ENCODE assay signal across 8 mouse cellular contexts in genomic region chr14:120831847-120832613, GRCm38 (mm10).
DNase-seq lines count a peak whose midpoint lies in the region; ATAC-seq and TF ChIP-seq lines count a peak whose summit lies in the region.

No protein-coding gene starts in this region.

- H3K27me3 ChIP-seq in C2C12 (ENCODE audit: control insufficient read depth, insufficient read depth, insufficient read length) = no peaks in the 10 kb centered on the region
- H3K27me3 ChIP-seq in erythroblast, embryonic 14.5 days (ENCODE audit: control insufficient read depth) = no peaks in the 10 kb centered on the region
- no peaks in the 10 kb centered on the region for H3K27me3 ChIP-seq in heart, embryonic 13.5 days (replicated peaks)
- no peaks in the 10 kb centered on the region for H3K27me3 ChIP-seq in liver, embryonic 12.5 days (replicated peaks)
- no peaks in the 10 kb centered on the region for H3K27me3 ChIP-seq in stomach, embryonic 15.5 days (replicated peaks)

- H3K4me3 ChIP-seq in C2C12 (ENCODE audit: insufficient read depth, poor library complexity, severe bottlenecking) = peak overlapping the region; percentile 19
- H3K4me3 ChIP-seq in erythroblast, embryonic 14.5 days (replicated peaks) = peak overlapping the region; percentile 41
- H3K4me3 ChIP-seq in heart, embryonic 13.5 days = peak overlapping the region; percentile 41
- peak overlapping the region; percentile 44 for H3K4me3 ChIP-seq in liver, embryonic 12.5 days
- peak overlapping the region; percentile 35 for H3K4me3 ChIP-seq in stomach, embryonic 15.5 days (replicated peaks)

- 6% methylated on average over 23 of the region's 23 CpGs for WGBS in heart, embryonic 13.5 days
- WGBS in liver, embryonic 12.5 days (ENCODE audit: insufficient replicate concordance) = 5% methylated on average over 23 of the region's 23 CpGs
- 1% methylated on average over 23 of the region's 23 CpGs for WGBS in stomach, embryonic 15.5 days

- H3K9ac ChIP-seq in heart, embryonic 13.5 days = peak overlapping the region; percentile 72
- peak overlapping the region; percentile 17; the same call in 1 of the 2 replicates for H3K9ac ChIP-seq in liver, embryonic 12.5 days
- no peak overlapping the region for H3K9ac ChIP-seq in stomach, embryonic 15.5 days

- H3K79me2 ChIP-seq in C2C12 (ENCODE audit: control insufficient read depth, insufficient read depth) = no peaks in the 10 kb centered on the region

- H3K4me1 ChIP-seq in erythroblast, embryonic 14.5 days (ENCODE audit: control insufficient read depth) = peaks cover 6% of the 10 kb centered on the region
- peaks cover 24% of the 10 kb centered on the region for H3K4me1 ChIP-seq in heart, embryonic 13.5 days
- H3K4me1 ChIP-seq in liver, embryonic 12.5 days = peaks cover 12% of the 10 kb centered on the region
- H3K4me1 ChIP-seq in stomach, embryonic 15.5 days = 0 out of 2 replicates have a peak, but pooled peaks cover 6% of the 10 kb centered on the region

- H3K4me2 ChIP-seq in heart, embryonic 13.5 days = peak overlapping the region; percentile 69
- H3K4me2 ChIP-seq in liver, embryonic 12.5 days = peak overlapping the region; percentile 67
- peak overlapping the region; percentile 53 for H3K4me2 ChIP-seq in stomach, embryonic 15.5 days

- DNase-seq in brain, embryonic 14.5 days (ENCODE audit: low read depth) = peak; percentile 96
- DNase-seq in kidney, postnatal 10 days = peak; percentile 96
- peak; percentile 79 to 85 for DNase-seq in natural killer cell, adult 2 months (ENCODE audit: low spot score in 2 of 2)

- no peak overlapping the region for H3ac ChIP-seq in C2C12 (ENCODE audit: control insufficient read depth, insufficient read length, low read depth)

- peak; percentile 73 for TF ChIP-seq CTCF in C2C12 (IDR thresholded peaks at IDR 0.05; ENCODE audit: control insufficient read depth, insufficient read depth, insufficient read length)
- TF ChIP-seq CTCF in brain, embryonic 14.5 days (IDR thresholded peaks at IDR 0.05; ENCODE audit: borderline replicate concordance, extremely low read depth, insufficient read depth, insufficient read length) = peak; percentile 94

- no peaks in the 10 kb centered on the region for H3K36me3 ChIP-seq in C2C12 (ENCODE audit: control insufficient read depth, insufficient read depth)
- H3K36me3 ChIP-seq in erythroblast, embryonic 14.5 days (ENCODE audit: control insufficient read depth) = no peaks in the 10 kb centered on the region
- H3K36me3 ChIP-seq in heart, embryonic 13.5 days = no peaks in the 10 kb centered on the region
- no peaks in the 10 kb centered on the region for H3K36me3 ChIP-seq in liver, embryonic 12.5 days
- no peaks in the 10 kb centered on the region for H3K36me3 ChIP-seq in stomach, embryonic 15.5 days

- no peak for TF ChIP-seq POLR2A in brain, embryonic 14.5 days (IDR thresholded peaks at IDR 0.05; ENCODE audit: borderline replicate concordance, extremely low read depth, insufficient read depth, insufficient read length, poor library complexity, severe bottlenecking)

- 0 out of 2 replicates have a peak, but pooled peaks have one; percentile 26 for ATAC-seq in heart, embryonic 13.5 days (ENCODE audit: extremely low read depth, insufficient number of reproducible peaks, low FRiP score, low TSS enrichment)
- ATAC-seq in liver, embryonic 12.5 days = peak; percentile 74
- ATAC-seq in stomach, embryonic 15.5 days (ENCODE audit: insufficient read depth, low FRiP score, low read depth) = peak; percentile 85

- H3K27ac ChIP-seq in heart, embryonic 13.5 days (replicated peaks) = peak overlapping the region; percentile 87
- peak overlapping the region; percentile 64 for H3K27ac ChIP-seq in liver, embryonic 12.5 days
- peak overlapping the region; percentile 92 for H3K27ac ChIP-seq in stomach, embryonic 15.5 days

- peaks cover 19% of the 10 kb centered on the region for H3K9me3 ChIP-seq in erythroblast, embryonic 14.5 days (ENCODE audit: control insufficient read depth, low read length)
- no peaks in the 10 kb centered on the region for H3K9me3 ChIP-seq in heart, embryonic 13.5 days
- peaks cover 10% of the 10 kb centered on the region; the same call in 1 of the 2 replicates for H3K9me3 ChIP-seq in liver, embryonic 12.5 days (replicated peaks)
- H3K9me3 ChIP-seq in stomach, embryonic 15.5 days = no peaks in the 10 kb centered on the region

- H3K79me3 ChIP-seq in C2C12 (ENCODE audit: low read depth) = no peaks in the 10 kb centered on the region

TF ChIP-seq in C2C12, 6 proteins besides CTCF, POLR2A, EP300 and RAD21:
- TF ChIP-seq CEBPB (IDR thresholded peaks at IDR 0.05; ENCODE audit: low read depth) = peak; percentile 28
- TF ChIP-seq MYOD1 (IDR thresholded peaks at IDR 0.05; ENCODE audit: control insufficient read depth, insufficient read length, low read depth) = peak; percentile 84
- TF ChIP-seq USF1 (IDR thresholded peaks at IDR 0.05; ENCODE audit: low read depth) = no peak
- peak; percentile 74 for TF ChIP-seq FOSL1 (IDR thresholded peaks at IDR 0.05; ENCODE audit: insufficient read depth, low read length, poor library complexity, severe bottlenecking)
- no peak for TF ChIP-seq MYOG (IDR thresholded peaks at IDR 0.05; ENCODE audit: control insufficient read depth, extremely low read depth, insufficient read length)
- peak; percentile 46 for TF ChIP-seq MAX (IDR thresholded peaks at IDR 0.05)

Comparison
In these comparisons a context has a peak if more than half of its experiments do, and no peak if none do; other contexts are left out.
1. Peak in every context shown above with its lines: DNase-seq, ATAC-seq, H3K4me3 ChIP-seq and H3K27ac ChIP-seq.
2. ATAC-seq: peak in every context shown above with its lines; median percentile 85 in stomach, embryonic 15.5 days; 74 in liver, embryonic 12.5 days; 26 in heart, embryonic 13.5 days.